Mouse (Mus musculus): Measurements from ENCODE around the gene Dgkd.

Gene Dgkd

DNA sequence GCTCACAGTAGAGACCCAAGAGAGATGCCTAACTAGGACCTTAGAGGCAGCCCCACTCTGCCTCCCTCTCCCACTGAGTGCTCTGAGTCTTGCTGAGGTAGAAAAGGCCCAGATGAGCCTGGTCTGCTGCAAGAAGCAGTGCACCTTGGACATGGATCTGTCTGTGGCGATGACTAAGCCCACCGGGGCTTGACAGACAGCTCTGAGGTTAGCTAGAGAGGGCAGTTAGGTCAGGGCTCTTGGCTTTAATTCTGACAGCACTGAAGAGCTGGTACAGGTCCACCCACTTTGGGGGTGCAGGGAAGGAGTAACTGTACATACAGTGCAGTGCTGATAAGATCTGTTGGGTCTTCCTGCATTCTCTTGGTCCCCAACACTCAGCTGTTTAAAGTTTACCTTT, 82.5 kb downstream of the Dgkd start:
- DNase-seq (ENCODE audit: low spot score): no peak

- no peak for DNase-seq (ENCODE audit: low spot score)
Observed at GRCm38 (mm10) chr1:87936075-87936474, 83.0 kb downstream of the Dgkd start.

- no peak for DNase-seq (ENCODE audit: low spot score)
Observed at GRCm38 (mm10) chr1:87936516-87936915, 83.4 kb downstream of the Dgkd start.

- DNase-seq (ENCODE audit: low spot score): no peak
Observed at GRCm38 (mm10) chr1:87941765-87942164, 88.7 kb downstream of the Dgkd start.

- DNase-seq (ENCODE audit: low spot score): no peak
Observed at GRCm38 (mm10) chr1:87947681-87948091, 94.6 kb downstream of the Dgkd start.

- DNase-seq (ENCODE audit: low spot score): no peak
Observed at GRCm38 (mm10) chr1:87951641-87952040, 98.6 kb downstream of the Dgkd start.

DNA sequence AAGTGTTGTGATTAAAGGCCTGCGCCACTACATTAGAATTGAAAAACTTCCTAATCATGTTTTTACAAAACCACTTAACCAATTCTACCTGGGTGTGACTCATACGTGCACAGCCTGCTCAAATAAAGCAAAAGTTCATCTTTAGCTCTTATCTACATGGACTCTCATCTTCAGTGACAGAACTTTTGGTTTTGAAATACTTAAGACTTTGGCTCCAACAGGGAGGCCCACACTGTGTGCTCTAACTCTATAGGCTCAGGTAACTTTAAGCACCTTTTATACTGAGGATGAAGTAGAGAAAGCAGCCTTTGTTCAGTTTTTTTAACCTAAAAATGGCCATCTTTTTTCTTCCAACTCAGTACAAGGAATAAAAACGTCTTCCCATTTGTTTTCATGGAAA, 100.0 kb downstream of the Dgkd start:
- DNase-seq (ENCODE audit: low spot score): no peak

DNA sequence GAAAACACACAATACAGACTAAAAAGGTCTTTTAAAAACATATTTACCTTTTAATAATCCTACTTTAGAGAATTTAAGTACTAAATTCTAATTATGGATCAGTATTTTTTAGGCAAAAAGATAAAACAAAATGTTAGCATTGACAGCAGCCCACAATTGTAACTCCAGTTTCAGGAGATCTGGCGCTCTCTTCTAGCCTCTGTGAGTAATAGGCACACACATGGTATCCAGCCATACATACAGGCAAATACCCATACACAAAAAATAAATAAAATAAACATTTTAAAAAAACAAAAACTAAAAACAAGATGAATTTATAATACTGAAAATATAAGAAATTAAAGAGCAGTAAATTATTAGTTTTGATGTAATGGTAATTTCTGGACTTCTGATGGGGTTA, 105.8 kb downstream of the Dgkd start:
- no peak for DNase-seq (ENCODE audit: low spot score)

DNA sequence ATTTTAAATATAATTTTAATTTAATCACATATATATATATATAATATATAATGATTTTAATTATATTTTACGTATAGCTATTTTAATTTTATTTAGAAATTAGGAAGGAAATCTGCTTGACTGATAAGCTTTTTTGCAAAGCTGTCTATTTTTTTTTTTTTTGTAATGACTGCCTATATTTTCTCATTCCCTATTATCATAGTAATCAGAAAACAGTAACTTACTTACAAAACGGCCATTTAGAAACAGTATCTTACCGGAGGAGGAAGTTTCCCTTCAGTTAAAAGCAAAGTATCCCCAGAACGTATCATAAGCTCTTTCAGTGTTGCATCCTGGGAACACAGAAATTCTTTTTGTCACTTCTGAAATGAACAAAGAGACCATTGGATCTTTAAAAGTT, 106.4 kb downstream of the Dgkd start:
- no peak for DNase-seq (ENCODE audit: low spot score)

DNA sequence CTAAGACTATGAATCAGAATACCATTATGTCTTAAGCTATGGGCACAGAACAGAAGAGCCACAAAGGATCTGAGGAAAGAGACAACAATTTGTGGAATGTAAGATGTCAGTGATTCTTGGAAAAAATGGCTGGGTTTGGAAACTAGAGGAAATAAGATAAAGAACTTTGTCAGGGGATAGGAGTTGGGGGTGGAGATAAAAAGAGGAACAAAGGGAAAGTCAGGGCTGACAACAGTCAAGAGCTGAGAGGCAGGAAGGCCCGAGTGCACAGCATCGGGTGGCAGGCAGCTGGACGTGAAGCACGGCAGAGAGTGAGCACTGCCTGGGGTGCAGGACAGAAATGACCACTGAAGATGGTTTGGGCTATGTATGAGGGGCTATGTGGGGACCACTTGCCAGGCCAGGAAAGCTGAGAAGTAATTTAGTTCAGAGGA, 106.9 kb downstream of the Dgkd start:
- DNase-seq (ENCODE audit: low spot score): no peak

DNA sequence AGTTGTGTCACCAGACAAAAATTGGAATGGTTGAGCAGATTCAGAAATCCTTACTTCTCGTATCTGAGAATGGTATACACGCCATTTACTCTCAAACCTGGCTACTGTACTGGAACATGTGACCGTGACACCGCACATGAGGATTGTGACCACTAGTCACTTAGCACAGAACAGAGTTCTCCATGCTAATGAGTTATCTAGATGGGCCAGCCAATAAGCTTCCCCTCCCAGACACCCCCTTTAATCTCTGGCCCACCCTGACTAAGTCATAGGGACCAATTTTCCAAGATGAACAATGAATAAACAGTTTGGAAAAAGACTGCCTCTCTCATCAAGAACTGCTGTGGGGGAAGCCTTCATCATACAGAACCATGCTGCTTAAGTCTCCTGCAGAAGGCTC, 107.7 kb downstream of the Dgkd start:
- no peak for DNase-seq (ENCODE audit: low spot score)

GRCm38 (mm10) chr1:87961459-87962167, 108.5 kb downstream of the Dgkd start:
- DNase-seq (ENCODE audit: low spot score): no peak

- no peak for DNase-seq (ENCODE audit: low spot score)
Observed at GRCm38 (mm10) chr1:87970381-87970780, 117.3 kb downstream of the Dgkd start.

- DNase-seq (ENCODE audit: low spot score): no peak
Observed at GRCm38 (mm10) chr1:87982291-87982690, 129.2 kb downstream of the Dgkd start.

DNA sequence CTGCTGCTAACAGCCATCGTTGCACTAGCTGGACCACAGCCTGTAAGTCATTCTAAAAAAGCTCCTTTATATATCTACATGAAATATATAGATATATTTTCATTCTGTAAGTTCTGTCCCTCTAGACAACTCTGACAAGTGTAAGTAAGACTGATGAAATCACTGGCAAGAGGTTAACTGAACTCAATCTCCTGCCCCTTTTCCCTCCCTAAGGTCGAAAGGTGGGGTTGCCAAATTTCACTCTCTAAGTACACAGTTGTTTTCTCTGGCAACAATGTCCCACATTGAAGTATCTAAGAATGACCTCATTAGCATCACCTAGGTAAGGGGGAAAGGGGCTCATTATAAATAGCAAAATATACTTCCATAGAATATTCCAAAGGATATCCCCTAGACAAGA, 139.6 kb downstream of the Dgkd start:
- no peak for DNase-seq (ENCODE audit: low spot score)
